Mouse (Mus musculus): ENCODE measurements at regions not wholly inside any gene's neighbourhood (a gene's known extent, or its start where the extent isn't known, plus 50 kb on each side); places are given as distances from the start of the nearest gene placed in this dataset.

DNA sequence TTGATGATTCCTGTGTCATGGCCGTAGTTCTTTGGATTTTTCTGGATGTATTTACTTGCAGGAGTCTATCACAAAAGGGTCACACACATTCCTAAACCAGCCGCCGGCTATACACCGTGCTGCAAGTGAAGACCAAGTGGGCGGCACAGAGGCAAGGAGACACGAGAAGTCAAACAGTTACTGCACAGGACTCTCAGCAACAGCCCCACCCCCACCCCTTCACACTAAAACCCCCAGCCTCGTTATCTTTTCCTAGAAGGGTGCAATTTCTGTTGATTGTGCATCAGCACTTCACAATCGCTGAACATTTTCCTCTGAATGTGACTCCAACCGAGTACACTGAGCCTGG, 126.9 kb upstream of the Klf14 start:
- WGBS = 26% methylated on average over 9 of the region's 9 CpGs
- Histone ChIP-seq H3K27me3 (ENCODE audit: control insufficient read depth, insufficient read depth, low read depth, low read length) (no peaks in the 10 kb centered on the region), H3K4me2 (ENCODE audit: low read depth, low read length) (no peak overlapping the region), H3K27ac (ENCODE audit: low read length) (no peak overlapping the region; the same call in 1 of the 2 replicates), H3K4me1 (replicated peaks; ENCODE audit: control insufficient read depth, insufficient read depth, low read length) (peaks cover 32% of the 10 kb centered on the region), H3K36me3 (ENCODE audit: control insufficient read depth, insufficient read depth, low read length) (no peaks in the 10 kb centered on the region), H3K9me3 (ENCODE audit: control insufficient read depth, low read length) (no peaks in the 10 kb centered on the region), H3K9ac (ENCODE audit: low read length) (no peak overlapping the region), H3K4me3 (ENCODE audit: low read length) (no peak overlapping the region)
- ATAC-seq (ENCODE audit: low read depth) = no peak

DNA sequence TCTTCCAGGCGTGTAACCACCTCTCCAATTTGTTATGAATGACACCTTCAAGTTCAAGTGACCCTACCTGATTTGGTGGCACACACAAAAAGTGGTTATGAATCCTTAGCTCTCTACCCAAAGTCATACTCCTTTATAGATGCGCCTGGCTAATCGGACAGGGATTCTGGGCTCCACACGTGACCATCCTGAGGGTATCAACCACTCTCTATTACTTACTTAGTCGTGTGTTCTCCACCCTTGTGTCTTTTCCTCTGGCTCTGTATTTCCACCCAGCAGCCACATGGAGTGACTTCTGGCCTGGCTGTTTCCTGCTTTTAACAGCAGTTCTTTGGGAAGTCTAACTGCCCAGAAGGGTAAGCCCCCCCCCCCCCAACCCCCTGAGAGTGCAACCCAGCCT, 127.4 kb upstream of the Klf14 start:
- Histone ChIP-seq H3K27ac (ENCODE audit: low read length) (no peak overlapping the region; the same call in 1 of the 2 replicates), H3K4me3 (ENCODE audit: low read length) (no peak overlapping the region), H3K4me2 (ENCODE audit: low read depth, low read length) (no peak overlapping the region), H3K27me3 (ENCODE audit: control insufficient read depth, insufficient read depth, low read depth, low read length) (no peaks in the 10 kb centered on the region), H3K9me3 (ENCODE audit: control insufficient read depth, low read length) (no peaks in the 10 kb centered on the region), H3K9ac (ENCODE audit: low read length) (no peak overlapping the region), H3K36me3 (ENCODE audit: control insufficient read depth, insufficient read depth, low read length) (no peaks in the 10 kb centered on the region), H3K4me1 (replicated peaks; ENCODE audit: control insufficient read depth, insufficient read depth, low read length) (peaks cover 32% of the 10 kb centered on the region)
- 79% methylated on average over 5 of the region's 5 CpGs for whole genome bisulfite sequencing
- no peak for ATAC-seq (ENCODE audit: low read depth)

GRCm38 (mm10) chr6:31086798-31087360, 128.0 kb upstream of the Klf14 start:
- peak overlapping the region; percentile 81; the same call in 1 of the 2 replicates for H3K27ac ChIP-seq (ENCODE audit: low read length)
- no peaks in the 10 kb centered on the region for H3K9me3 ChIP-seq (ENCODE audit: control insufficient read depth, low read length)
- no peak overlapping the region for H3K9ac ChIP-seq (ENCODE audit: low read length)
- no peaks in the 10 kb centered on the region for H3K36me3 ChIP-seq (ENCODE audit: control insufficient read depth, insufficient read depth, low read length)
- no peak for ATAC-seq (ENCODE audit: low read depth)
- H3K4me2 ChIP-seq (ENCODE audit: low read depth, low read length) = no peak overlapping the region
- H3K27me3 ChIP-seq (ENCODE audit: control insufficient read depth, insufficient read depth, low read depth, low read length) = no peaks in the 10 kb centered on the region
- no peak overlapping the region for H3K4me3 ChIP-seq (ENCODE audit: low read length)
- peaks cover 32% of the 10 kb centered on the region for H3K4me1 ChIP-seq (replicated peaks; ENCODE audit: control insufficient read depth, insufficient read depth, low read length)
- WGBS = 56% methylated on average over 7 of the region's 7 CpGs

DNA sequence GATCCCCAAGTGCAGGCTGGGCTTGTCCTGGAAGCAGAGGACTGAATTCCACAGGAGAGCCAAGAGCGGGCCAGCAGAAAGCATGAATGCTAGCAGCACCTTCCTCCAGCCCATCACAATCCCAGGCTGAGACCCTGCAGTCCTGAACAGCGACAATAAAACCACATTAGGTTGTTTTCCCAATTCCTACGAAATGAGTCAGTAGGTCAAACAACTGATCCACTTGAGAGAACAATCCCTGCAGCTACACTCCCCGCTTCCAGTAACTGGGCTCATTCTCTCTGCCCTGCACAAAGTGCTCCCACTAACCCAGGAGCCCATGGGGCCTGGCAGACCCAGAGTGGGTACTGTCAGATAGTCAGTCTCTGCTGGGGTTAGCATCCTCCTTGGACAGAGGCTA, 128.6 kb upstream of the Klf14 start:
- peak; percentile 24; the same call in 1 of the 2 replicates for ATAC-seq (ENCODE audit: low read depth)
- WGBS = 57% methylated on average over 4 of the region's 4 CpGs
- Histone ChIP-seq H3K9ac (ENCODE audit: low read length) (no peak overlapping the region), H3K4me1 (replicated peaks; ENCODE audit: control insufficient read depth, insufficient read depth, low read length) (peaks cover 27% of the 10 kb centered on the region), H3K27ac (ENCODE audit: low read length) (peak overlapping the region; percentile 81), H3K4me3 (ENCODE audit: low read length) (no peak overlapping the region), H3K27me3 (ENCODE audit: control insufficient read depth, insufficient read depth, low read depth, low read length) (no peaks in the 10 kb centered on the region), H3K4me2 (ENCODE audit: low read depth, low read length) (peak overlapping the region; percentile 9; the same call in 1 of the 2 replicates), H3K9me3 (ENCODE audit: control insufficient read depth, low read length) (no peaks in the 10 kb centered on the region), H3K36me3 (ENCODE audit: control insufficient read depth, insufficient read depth, low read length) (no peaks in the 10 kb centered on the region)

GRCm38 (mm10) chr6:31088147-31088972, 129.5 kb upstream of the Klf14 start:
- Histone ChIP-seq H3K4me3 (ENCODE audit: low read length) (peak overlapping the region; percentile 36), H3K9me3 (ENCODE audit: control insufficient read depth, low read length) (no peaks in the 10 kb centered on the region), H3K27ac (ENCODE audit: low read length) (peak overlapping the region; percentile 81), H3K9ac (ENCODE audit: low read length) (peak overlapping the region; percentile 62), H3K4me1 (replicated peaks; ENCODE audit: control insufficient read depth, insufficient read depth, low read length) (peaks cover 27% of the 10 kb centered on the region), H3K36me3 (ENCODE audit: control insufficient read depth, insufficient read depth, low read length) (no peaks in the 10 kb centered on the region), H3K4me2 (ENCODE audit: low read depth, low read length) (peak overlapping the region; percentile 65), H3K27me3 (ENCODE audit: control insufficient read depth, insufficient read depth, low read depth, low read length) (no peaks in the 10 kb centered on the region)
- 12% methylated on average over 18 of the region's 18 CpGs for WGBS
- ATAC-seq (ENCODE audit: low read depth) = peak; percentile 53

GRCm38 (mm10) chr6:31088973-31089368, 130.1 kb upstream of the Klf14 start:
- 16% methylated on average over 5 of the region's 5 CpGs for WGBS
- Histone ChIP-seq H3K27ac (ENCODE audit: low read length) (peak overlapping the region; percentile 81), H3K9me3 (ENCODE audit: control insufficient read depth, low read length) (no peaks in the 10 kb centered on the region), H3K4me1 (replicated peaks; ENCODE audit: control insufficient read depth, insufficient read depth, low read length) (peaks cover 27% of the 10 kb centered on the region), H3K4me2 (ENCODE audit: low read depth, low read length) (peak overlapping the region; percentile 65), H3K36me3 (ENCODE audit: control insufficient read depth, insufficient read depth, low read length) (no peaks in the 10 kb centered on the region), H3K27me3 (ENCODE audit: control insufficient read depth, insufficient read depth, low read depth, low read length) (no peaks in the 10 kb centered on the region), H3K9ac (ENCODE audit: low read length) (peak overlapping the region; percentile 62), H3K4me3 (ENCODE audit: low read length) (peak overlapping the region; percentile 36)
- ATAC-seq (ENCODE audit: low read depth) = peak; percentile 16; the same call in 1 of the 2 replicates

- H3K9me3 ChIP-seq (ENCODE audit: control insufficient read depth, low read length) = no peaks in the 10 kb centered on the region
- WGBS = 84% methylated on average over 6 of the region's 6 CpGs
- H3K4me3 ChIP-seq (ENCODE audit: low read length) = no peak overlapping the region
- H3K9ac ChIP-seq (ENCODE audit: low read length) = no peak overlapping the region
- peaks cover 27% of the 10 kb centered on the region for H3K4me1 ChIP-seq (replicated peaks; ENCODE audit: control insufficient read depth, insufficient read depth, low read length)
- no peak overlapping the region for H3K27ac ChIP-seq (ENCODE audit: low read length)
- no peaks in the 10 kb centered on the region for H3K36me3 ChIP-seq (ENCODE audit: control insufficient read depth, insufficient read depth, low read length)
- H3K27me3 ChIP-seq (ENCODE audit: control insufficient read depth, insufficient read depth, low read depth, low read length) = no peaks in the 10 kb centered on the region
- no peak for ATAC-seq (ENCODE audit: low read depth)
- no peak overlapping the region for H3K4me2 ChIP-seq (ENCODE audit: low read depth, low read length)
These were observed 131.4 kb upstream of the Klf14 start for GRCm38 (mm10) chr6:31090288-31090687.

DNA sequence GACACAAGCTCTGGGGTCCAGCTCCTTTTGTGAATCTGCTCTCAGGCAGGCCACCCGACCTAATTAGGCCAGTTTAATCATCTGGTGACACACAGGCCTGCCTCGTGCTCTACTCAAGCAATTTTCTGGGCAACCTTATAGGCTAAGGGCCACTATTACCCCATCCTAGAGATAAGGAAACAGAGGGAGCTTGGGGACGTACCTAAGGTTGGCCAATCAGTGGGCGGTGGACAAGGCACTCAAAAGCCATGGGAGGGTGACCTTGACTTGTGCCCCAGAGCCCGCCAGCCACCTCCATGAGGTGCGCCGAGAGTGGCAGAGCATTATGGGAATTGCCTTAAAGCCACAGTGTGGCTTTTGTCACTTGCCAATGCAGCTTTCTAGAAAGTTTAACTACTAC, 131.9 kb upstream of the Klf14 start:
- no peak overlapping the region for H3K4me3 ChIP-seq (ENCODE audit: low read length)
- ATAC-seq (ENCODE audit: low read depth) = no peak
- WGBS = 76% methylated on average over 7 of the region's 7 CpGs

DNA sequence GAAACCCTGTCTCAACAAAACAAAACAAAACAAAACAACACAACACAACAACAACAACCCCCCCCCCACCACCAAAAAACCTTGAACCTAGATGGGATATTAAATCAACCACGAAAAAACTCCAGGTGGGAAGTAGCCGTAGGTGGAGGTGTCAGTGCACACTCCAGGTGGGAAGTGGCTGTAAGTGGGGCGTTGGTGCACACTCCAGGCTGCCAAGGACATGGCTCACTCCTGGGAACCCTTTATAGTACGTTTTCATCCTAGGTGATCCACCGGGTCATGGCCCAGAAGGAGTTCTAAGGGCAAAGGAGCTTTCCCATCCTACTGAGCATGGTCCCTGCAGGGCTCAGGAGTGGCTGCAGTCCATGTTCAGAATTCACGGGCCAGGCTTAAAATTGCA, 133.4 kb upstream of the Klf14 start:
- Histone ChIP-seq H3K36me3 (ENCODE audit: control insufficient read depth, insufficient read depth, low read length) (no peaks in the 10 kb centered on the region), H3K27ac (ENCODE audit: low read length) (no peak overlapping the region), H3K4me2 (ENCODE audit: low read depth, low read length) (no peak overlapping the region), H3K27me3 (ENCODE audit: control insufficient read depth, insufficient read depth, low read depth, low read length) (no peaks in the 10 kb centered on the region), H3K9me3 (ENCODE audit: control insufficient read depth, low read length) (no peaks in the 10 kb centered on the region), H3K4me1 (replicated peaks; ENCODE audit: control insufficient read depth, insufficient read depth, low read length) (peaks cover 23% of the 10 kb centered on the region), H3K4me3 (ENCODE audit: low read length) (no peak overlapping the region), H3K9ac (ENCODE audit: low read length) (no peak overlapping the region)
- 58% methylated on average over 6 of the region's 6 CpGs for WGBS
- peak; percentile 26; the same call in 1 of the 2 replicates for ATAC-seq (ENCODE audit: low read depth)

More for the DNA sequence above, 131.9 kb upstream of the Klf14 start:
- H3K27me3 ChIP-seq (ENCODE audit: control insufficient read depth, insufficient read depth, low read depth, low read length) = no peaks in the 10 kb centered on the region
- H3K9ac ChIP-seq (ENCODE audit: low read length) = no peak overlapping the region
- H3K4me2 ChIP-seq (ENCODE audit: low read depth, low read length) = no peak overlapping the region
- H3K4me1 ChIP-seq (replicated peaks; ENCODE audit: control insufficient read depth, insufficient read depth, low read length) = peaks cover 25% of the 10 kb centered on the region
- no peak overlapping the region for H3K27ac ChIP-seq (ENCODE audit: low read length)
- no peaks in the 10 kb centered on the region for H3K36me3 ChIP-seq (ENCODE audit: control insufficient read depth, insufficient read depth, low read length)
- H3K9me3 ChIP-seq (ENCODE audit: control insufficient read depth, low read length) = no peaks in the 10 kb centered on the region

Measured in lung, embryonic 16.5 days (tissue).